Mouse (Mus musculus) lung, postnatal 10 days (tissue): ENCODE data around the gene Zswim9.
"Not testable (repeated sequence)": the region's sequence is repeated elsewhere in the genome, so short reads cannot be mapped to it uniquely, and the experiment has no call there.

ENCODE experiments used
- DNase-seq: peaks from one replicate; pipeline ENCODE4 v3.0.0; 2021

The Zswim9 gene

DNA sequence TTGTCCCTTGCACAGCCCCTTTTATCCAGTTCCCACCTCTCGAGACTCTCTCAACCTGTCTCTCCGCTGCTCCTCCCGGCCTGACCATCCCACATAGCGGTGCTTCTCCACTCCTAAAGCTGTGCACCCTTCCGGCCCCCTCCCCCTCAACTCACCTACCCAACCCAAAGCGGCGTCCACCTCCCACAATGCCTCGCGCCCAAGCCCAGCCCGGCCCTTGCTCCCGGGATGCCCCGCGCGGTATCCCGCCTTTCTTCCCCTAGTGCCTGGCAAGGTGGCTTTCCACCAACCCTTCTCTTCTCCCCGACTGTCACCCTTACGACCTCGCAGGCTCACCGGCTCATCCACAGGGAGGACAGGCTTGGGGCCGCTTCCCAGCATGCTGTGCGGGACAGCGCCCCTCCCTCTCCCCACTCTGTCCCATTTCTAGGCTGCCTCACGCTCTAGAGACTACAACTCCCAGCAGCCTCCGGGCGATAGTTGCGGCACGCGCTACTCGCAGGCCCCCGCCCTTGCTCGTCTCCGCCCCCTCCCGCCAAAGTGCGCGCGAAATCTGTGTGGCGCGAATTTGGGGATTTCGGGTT is at the start of gene Zswim9:
Gene Zswim9, minus strand, starts transcription at position 414 of the 584 bp plus-strand sequence.
- peak; percentile 96 for DNase-seq

DNA sequence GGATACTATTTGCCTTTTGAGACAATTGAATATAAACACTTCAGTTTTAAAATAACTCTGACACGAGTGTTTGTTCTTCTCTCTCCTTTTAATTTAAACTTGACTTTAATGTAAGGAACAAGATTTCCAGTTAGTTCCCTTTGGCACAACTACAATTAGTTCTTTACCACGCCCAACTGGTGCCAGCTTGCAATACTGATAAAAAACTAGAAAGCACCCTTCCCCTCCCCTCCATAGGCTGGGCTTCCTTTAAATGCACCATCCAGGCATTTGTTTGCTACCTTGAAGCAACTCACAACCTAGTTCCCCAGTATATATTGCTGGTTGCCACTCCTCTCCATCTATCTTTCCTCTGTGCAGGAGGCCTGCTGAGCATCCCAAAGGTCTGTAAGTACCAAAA is 45.8 kb upstream of the Zswim9 start, which contains the start of gene Pla2g4c:
Gene Pla2g4c, plus strand, starts transcription at position 340 of the 400 bp plus-strand sequence.
- no peak for DNase-seq

DNA sequence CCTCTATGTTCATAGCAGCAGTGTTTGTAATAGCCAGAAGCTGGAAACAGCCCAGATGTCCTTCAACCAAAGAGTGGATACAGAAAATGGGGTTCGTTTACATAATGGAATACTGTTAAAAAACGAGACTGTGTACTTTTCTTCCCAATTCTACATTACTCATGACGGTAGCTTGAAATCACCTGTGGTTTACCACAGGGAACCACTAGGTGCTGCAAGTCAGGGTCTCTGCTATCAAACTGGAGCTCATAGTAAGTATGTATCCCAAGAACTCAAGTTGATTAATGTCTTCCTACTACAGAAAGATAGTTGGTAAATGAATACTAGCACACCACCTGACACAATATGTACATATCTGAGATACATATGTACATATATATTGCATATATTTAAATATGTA is 42.9 kb upstream of the Zswim9 start:
- no peak for DNase-seq

DNA sequence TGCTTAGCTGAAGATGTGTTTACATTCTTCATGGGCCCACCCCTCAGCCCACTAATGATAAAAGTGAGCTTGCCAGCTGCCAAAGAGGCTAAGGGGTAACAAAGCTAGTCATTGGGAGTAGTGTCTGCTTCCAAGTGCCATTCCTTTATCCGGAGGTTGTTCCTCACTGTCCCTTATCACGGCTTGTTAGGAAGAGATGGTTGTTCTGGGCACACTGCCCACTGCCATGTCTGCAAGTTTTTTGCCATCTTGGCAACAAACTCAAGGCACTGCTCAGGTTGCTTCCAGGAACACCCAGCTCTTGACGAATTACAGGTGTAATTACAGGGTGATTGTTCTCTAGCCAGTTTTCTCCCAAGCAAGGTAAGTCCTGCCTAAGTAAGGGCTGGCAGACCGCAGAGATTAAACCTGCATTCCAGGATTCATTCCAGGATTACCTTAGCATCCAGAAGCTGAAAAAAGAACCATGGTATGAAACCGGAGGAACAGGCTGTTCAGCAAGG is 35.6 kb upstream of the Zswim9 start:
- no peak for DNase-seq

GRCm38 (mm10) chr7:13311401-13311800 is 32.9 kb upstream of the Zswim9 start:
- DNase-seq = no peak

DNA sequence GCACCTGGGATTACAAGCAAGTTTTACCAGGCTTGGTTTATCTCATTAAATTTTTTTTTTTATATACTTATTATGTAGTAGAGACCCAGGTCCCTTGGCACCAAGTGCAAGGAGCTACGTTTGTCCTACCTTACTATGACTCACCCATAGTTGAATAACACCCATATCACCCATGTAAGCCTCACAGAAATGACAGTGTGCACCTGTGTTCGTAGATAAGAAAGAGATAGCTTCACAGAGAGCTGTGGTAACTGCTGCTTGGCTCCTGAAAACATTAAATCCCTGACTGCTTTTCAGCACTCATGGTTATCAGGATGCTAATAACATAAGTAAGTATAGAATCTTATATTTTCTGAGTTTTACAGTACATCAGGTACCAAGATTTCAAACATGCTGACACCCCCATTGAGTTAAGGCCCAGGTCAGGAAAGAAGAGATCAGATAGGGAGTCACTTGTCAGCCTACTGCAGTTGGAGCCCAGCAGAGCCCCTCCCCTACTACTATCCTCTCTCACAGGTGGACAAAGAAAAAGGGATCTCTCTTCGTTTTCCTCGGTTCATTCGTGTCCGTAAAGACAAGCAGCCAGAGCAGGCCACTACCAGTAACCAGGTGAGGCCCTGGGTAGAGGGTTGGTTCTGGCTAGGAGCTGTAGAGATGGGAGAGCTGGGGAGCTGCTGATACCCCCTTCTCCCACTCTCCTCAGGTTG is 32.1 kb upstream of the Zswim9 start:
- DNase-seq = no peak

DNA sequence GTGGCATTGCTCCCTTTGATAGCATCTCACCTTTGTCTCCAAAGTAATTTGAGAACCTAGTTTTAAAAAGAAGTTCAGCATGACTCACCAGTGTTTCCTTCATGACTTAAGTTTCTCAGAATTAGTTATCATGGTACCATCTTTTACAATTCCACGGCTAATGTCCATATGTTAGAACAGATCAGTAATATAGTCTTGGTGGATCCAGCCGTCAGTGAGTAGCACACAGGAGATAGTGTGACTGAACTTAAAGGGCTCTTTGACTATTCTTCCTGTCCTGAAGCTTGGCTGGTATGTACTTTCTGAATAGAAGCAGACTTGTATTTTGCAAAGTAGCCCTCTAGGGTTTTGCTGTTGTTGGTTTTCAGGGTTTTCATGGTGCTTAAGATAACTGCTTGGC is 30.9 kb upstream of the Zswim9 start:
- no peak for DNase-seq

- no peak for DNase-seq
Observed at GRCm38 (mm10) chr7:13303372-13303771, 24.9 kb upstream of the Zswim9 start.

- no peak for DNase-seq
Observed at GRCm38 (mm10) chr7:13302780-13303179, 24.3 kb upstream of the Zswim9 start.

DNA sequence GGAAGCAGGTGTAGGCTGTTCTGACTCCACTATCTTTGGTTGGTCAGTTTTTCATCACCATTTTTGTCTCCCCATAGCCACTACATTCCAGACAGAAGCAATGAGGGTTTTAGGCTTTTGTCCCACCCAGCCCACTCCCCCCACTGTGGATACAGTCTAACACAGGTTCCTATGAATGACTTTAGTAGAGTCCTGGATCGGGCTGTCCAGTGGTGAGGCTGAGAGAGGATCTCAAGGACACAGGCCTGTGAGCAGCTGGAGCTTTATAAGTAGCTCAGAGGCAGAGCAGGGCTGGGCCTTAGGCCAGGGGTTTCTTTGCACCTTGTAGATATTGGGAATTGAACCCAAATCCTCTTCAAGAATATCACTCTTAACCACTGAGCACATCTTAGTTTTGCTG is 23.1 kb upstream of the Zswim9 start:
- DNase-seq = no peak

- no peak for DNase-seq
Observed at GRCm38 (mm10) chr7:13298821-13299220, 20.3 kb upstream of the Zswim9 start.

DNA sequence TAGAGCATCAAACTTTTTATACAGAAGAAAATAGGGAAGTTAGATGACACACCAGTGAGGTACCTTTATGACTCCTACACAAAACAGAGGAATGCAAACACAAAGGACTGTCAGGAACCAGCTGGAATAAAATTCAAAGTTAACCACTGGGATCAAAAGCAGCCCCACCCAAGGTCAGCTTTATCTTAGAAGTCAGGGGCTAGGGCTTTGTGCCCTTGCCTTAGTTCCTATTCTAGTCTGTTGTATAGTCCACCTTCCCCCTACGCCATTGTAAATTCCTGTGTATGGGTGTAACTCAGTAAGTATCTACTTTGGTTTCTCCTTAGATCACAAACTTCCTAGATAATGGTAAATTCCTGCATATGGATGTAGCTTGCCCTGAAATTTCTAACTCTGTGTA is 19.1 kb upstream of the Zswim9 start:
- DNase-seq = no peak

DNA sequence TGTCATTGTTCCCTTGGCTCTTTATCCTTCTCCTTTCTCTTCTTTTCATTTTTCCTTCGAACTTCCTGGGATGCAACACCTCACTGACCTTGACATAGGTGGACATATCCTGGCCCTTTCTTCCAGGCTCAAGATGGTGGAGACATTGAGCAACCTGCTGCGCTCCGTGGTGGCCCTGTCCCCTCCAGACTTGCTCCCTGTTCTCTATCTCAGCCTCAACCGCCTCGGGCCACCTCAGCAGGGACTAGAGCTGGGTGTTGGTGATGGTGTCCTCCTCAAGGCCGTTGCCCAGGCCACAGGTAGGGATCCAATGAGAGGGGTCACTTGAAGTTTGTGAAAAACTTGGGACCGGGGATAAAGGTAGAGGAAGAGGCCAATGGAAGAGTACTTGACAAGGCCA is 16.7 kb upstream of the Zswim9 start:
- DNase-seq = no peak

DNA sequence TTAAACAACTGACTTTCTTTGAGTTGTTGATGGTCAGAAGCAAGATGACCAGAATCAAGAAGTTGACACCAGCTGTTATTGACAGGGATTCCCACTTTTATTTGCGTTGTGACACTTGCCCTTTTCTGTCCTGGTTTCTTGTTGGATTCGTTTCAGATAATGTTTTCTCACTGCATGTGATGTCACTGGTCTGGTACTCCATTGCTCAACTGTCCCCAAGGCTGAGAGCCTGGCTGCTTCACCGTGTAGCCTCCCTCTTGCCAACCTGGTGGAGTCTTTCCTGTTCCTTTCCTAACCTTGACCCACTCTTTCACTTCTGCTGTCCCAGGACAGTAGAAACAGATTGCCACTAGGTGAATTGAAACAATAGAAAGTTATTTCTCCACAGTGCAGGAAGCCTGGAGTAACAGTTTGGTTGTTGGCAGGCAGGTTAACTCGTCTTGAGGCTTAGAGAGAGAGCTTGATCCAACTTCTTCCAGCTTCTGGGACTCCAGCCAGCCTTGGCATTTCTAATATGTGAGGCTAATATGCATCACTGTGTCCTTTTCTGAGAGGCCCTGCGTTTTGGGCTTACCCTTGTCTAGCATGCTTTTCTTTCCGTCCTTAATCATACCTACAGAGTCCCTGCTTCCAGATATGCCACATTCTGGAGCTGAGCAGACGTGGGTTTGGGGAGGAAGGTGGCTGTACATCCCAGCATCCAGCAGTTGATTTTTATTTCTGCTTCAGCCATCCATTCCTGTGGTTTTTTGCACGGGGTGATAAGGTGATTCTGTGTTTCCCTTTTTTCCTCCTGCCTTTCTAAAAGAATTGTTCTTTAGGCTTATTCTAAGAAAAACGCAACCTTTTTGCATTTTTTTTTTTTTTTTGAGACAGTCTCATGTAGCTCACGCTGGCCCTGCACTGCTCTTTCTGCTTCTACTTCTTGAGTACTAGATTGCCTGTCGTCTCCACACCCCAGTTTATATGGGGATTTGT is 15.6 kb upstream of the Zswim9 start:
- no peak for DNase-seq

DNA sequence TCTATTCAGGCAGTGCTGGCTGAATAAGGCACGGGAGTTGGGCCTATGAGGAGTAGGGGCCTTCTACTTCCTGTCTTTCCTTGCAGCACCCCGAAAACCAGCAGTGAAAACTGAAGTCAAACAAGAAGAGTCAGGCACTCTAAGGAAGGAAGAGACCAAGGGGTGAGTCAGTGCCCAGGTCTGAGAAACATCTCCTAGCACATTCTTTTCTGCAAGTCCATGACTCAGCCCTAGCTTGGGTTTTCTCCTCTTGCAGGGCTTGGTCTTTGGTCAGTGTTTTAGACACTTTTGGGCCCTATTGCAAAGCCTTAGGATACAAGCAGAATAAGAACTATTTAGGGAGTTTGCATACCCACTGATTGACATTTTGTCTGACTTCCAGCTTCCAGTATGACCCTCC is 12.8 kb upstream of the Zswim9 start:
- no peak for DNase-seq

- DNase-seq = no peak
Observed at GRCm38 (mm10) chr7:13290041-13290675, 11.6 kb upstream of the Zswim9 start.

- DNase-seq = peak; percentile 6
Observed at GRCm38 (mm10) chr7:13288621-13289020, 10.1 kb upstream of the Zswim9 start.

DNA sequence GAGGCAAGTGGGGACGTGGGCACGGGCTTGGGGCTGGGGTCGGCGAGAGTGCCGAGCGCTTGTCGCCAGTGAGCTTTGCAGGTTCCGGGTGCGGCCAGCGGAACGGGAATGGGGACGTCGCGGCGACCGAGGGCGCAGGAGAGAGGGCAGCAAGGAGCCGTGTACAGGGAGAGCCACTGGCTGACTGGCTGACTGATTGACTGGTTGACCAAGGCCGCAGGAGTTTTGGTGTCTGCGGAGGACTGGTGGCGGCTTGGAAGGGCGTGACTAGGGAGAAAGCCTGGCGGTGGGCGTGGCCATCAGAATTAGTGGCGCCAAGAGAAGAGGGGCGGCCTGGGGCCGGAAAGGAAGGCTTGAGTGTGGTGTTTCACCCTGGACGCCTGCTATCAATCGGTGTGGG is 436 bp upstream of the Zswim9 start:
- DNase-seq = not testable (repeated sequence)

DNA sequence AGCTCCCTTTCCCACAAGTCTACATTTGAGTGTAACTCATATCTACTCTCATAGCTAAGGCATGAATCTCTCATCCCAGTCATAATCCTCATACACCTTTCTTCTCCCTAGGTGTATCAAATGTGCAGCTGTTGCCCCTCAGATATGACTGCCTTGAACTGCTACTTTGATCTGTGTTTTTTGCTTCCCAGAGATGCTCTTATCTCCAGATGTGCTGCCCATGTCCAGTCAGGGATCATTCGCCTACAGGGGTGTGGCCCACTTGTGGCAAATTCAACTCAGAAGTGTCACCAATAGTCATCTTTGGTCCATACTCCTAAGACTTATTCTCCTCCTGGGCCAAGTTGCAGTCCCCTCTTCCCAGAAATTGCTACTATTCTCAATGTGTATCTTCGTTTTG is 688 bp downstream of the Zswim9 start:
- DNase-seq = no peak

DNA sequence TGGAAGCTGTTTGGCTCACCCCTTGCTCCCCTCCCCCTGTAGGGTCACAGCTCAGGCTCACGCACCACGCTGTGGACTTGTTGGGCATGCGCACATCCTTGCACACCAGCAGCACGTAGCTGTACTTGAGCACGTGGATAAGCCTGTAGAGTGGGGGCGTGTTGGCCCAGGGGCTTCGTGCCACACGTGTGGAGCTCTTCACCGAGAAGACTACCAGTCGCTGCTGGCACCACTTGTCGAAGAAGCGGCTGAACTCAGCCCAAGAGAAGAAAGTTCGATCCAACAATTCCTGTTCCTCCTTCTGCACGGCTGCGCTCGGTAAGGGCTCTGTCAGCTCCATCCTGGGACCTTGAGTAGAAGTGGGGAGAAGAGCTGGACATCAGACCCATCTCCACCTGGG is 1.4 kb downstream of the Zswim9 start, which contains the start of gene Lig1:
Gene Lig1, plus strand, starts transcription at position 203 of the 400 bp plus-strand sequence.
- no peak for DNase-seq

GRCm38 (mm10) chr7:13271704-13272103 is 6.8 kb downstream of the Zswim9 start:
- no peak for DNase-seq

- DNase-seq = peak; percentile 43
Observed at GRCm38 (mm10) chr7:13269394-13269793, 9.1 kb downstream of the Zswim9 start.
